Mouse (Mus musculus) small intestine, adult 2 months (tissue): ENCODE data around the gene Evc. TPM values are rescaled to one million over a fixed set of nuclear protein-coding genes. Genes with fewer than 3 reads are reported as not detected.

Experiments
- H3K27ac ChIP-seq: fragments of 200-500 bp; 2 replicates; pipeline ENCODE4 v1.5.1; 2012; ENCODE audit warnings: low read depth, low read length, control low read depth, inconsistent platforms; ENCODE audit not compliant: insufficient read depth
- H3K27me3 ChIP-seq: fragments of 200-500 bp; 2 replicates; pipeline ENCODE4 v1.6.1; 2012; ENCODE audit warnings: mild to moderate bottlenecking, moderate library complexity, low read length, inconsistent platforms; ENCODE audit not compliant: control insufficient read depth, insufficient read depth
- H3K36me3 ChIP-seq: fragments of 200-500 bp; 2 replicates; pipeline ENCODE4 v1.6.1; 2012; ENCODE audit warnings: mild to moderate bottlenecking, low read length, control low read depth, inconsistent platforms; ENCODE audit not compliant: control insufficient read depth, insufficient read depth
- H3K4me1 ChIP-seq: fragments of 200-500 bp; 2 replicates; pipeline ENCODE4 v1.6.1; 2012; ENCODE audit warnings: low read length, inconsistent platforms, mixed read lengths; ENCODE audit not compliant: control insufficient read depth, insufficient read depth, insufficient read length
- H3K4me3 ChIP-seq: fragments of 200-500 bp; 2 replicates; pipeline ENCODE4 v1.5.1; 2012; ENCODE audit warnings: low read depth, mild to moderate bottlenecking, control low read depth, inconsistent platforms, low read length, moderate library complexity
- CTCF ChIP-seq: fragments of 200-500 bp; IDR thresholded peaks from 2 replicates; pipeline ENCODE4 v1.5.1; 2012; ENCODE audit warnings: low read depth, mild to moderate bottlenecking, control low read depth, inconsistent platforms, low read length, moderate library complexity, mixed read lengths; ENCODE audit not compliant: insufficient replicate concordance, insufficient read length; ENCODE audit errors: extremely low read depth
- POLR2A ChIP-seq: fragments of 200-500 bp; IDR thresholded peaks from 2 replicates; pipeline ENCODE4 v1.6.1; 2012; ENCODE audit warnings: low read depth, mild to moderate bottlenecking, control low read depth, inconsistent platforms, low read length, moderate library complexity
- WGBS: fragments of 180-500 bp; shearing (Covaris S2); methylation state at CpG from one replicate; pipeline ENCODE4 v1.1.7; 2018; 5-methylcytosine and 5-hydroxymethylcytosine counted together
- polyA plus RNA-seq: library from polyadenylated mRNA; depleted of rRNA; stranded (reverse); fragments of >200 nt; gene quantifications from 2 replicates; pipeline ENCODE4 v1.2.3, GENCODE M21; 2012; rRNA removed

Evc gene
- 2.3 and 3.5 TPM in 2 replicates for polyA plus RNA-seq

DNA sequence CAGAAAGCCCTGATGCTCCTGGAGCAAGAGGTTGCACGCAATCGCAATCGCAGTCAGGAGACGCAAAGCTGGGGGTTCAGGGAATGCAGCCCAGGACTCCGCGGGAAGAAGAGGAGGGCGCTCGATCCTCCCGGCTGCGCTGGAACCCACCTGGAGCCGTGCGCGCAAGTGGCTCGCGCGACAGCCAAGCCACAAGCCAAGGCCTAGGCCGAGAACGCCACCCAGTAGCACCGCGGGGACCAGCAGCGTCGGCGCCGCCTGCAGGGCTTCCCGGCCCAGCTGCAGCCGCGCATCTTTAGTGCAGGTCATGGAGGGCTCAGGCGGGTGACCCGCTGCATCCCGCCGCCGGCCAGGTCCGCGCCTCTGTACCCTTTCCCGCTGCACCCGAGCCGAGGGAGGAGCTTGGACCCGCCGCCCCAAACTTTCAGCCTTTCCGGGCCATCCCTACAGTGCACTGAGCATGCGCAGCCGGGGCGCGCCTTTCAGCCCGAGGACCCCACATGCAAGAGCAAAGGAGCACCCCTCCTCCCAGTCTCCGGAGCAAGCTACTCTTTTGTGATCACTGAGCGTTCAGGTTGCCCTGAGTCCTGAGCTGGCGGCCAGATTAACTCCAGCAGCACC, at the start of gene Evc:
Gene Evc, minus strand, starts transcription at position 410 of the 621 bp plus-strand sequence.
- Histone ChIP-seq H3K27ac (no peak within 1 kb of the TSS), H3K36me3 (no peaks in the 10 kb centered on the region), H3K27me3 (no peaks in the 10 kb centered on the region), H3K4me3 (peak within 1 kb of the TSS; percentile 66), H3K4me1 (no peaks in the 10 kb centered on the region)
- no peak for TF ChIP-seq CTCF
- no peak for TF ChIP-seq POLR2A
- 3% methylated on average over 48 of the region's 48 CpGs for WGBS

DNA sequence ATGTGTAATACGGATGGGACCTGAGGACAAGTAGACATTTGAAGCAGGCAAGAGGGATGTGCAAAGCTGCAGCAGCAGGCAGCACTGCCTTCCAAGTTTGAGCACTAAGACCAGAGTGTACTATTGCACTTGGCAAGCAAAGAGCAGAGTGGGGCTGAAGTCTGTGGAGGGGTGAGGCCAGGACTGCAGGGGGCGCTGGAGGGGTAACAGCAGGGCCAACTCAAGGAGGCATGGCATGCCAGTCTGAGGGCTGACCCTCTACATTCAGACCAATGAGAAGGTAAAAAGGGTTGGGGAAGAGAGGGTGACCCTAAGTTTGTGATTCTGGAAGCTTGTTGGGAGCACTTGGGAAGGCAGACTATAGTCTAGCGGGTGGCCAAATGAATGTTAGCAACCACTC, 46.9 kb upstream of the Evc start:
- no peak overlapping the region for H3K27ac ChIP-seq
- H3K36me3 ChIP-seq = no peaks in the 10 kb centered on the region
- H3K4me3 ChIP-seq = no peak overlapping the region
- TF ChIP-seq CTCF (no peak), POLR2A (no peak)
- no peaks in the 10 kb centered on the region for H3K4me1 ChIP-seq
- no peaks in the 10 kb centered on the region for H3K27me3 ChIP-seq
- WGBS = 92% methylated on average over 3 of the region's 3 CpGs

DNA sequence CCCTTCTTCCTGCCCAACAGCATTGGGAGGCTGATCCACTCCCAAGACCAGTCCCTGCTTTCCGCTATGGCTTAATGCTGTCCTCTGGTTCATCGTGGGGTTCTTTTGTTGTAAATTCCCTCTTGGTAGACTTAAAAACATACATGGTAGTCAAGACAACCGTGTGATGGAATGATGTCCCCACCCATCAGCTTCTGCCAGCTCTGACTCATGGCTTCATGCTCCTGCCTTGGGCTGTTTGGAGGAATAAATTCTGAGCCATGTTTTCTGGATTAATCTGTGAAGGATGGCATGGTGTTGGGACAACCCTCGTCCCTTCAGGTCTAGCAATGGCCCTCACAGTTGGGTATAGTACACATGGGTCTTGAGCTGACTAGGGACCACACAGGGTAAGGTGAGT, 43.9 kb upstream of the Evc start:
- Histone ChIP-seq H3K27me3 (no peaks in the 10 kb centered on the region), H3K36me3 (no peaks in the 10 kb centered on the region), H3K4me1 (no peaks in the 10 kb centered on the region), H3K4me3 (no peak overlapping the region), H3K27ac (no peak overlapping the region)
- TF ChIP-seq POLR2A (no peak), CTCF (no peak)
- 73% methylated on average over 4 of the region's 4 CpGs for WGBS

DNA sequence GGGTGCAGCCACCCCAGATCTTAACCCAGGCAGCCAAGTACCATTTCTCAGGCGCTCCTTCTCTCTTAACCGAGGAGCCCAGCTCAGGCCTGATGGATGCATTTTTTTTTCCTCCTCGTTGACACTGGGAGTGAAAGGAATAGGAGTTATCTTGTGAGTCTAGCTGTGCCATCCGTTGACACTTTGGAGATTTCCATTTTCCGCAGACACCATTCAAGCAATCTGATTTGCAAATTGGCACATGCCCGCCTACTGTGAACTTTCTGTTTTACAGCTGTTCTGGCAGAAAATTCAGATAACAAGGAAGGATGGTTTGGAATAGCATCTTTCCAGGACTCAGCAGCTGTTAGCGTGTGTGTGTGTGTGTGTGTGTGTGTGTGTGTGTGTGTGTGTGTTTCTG, 40.7 kb upstream of the Evc start:
- 82% methylated on average over 7 of the region's 7 CpGs for WGBS
- Histone ChIP-seq H3K4me1 (no peaks in the 10 kb centered on the region), H3K36me3 (no peaks in the 10 kb centered on the region), H3K27me3 (no peaks in the 10 kb centered on the region), H3K4me3 (no peak overlapping the region), H3K27ac (no peak overlapping the region)
- TF ChIP-seq CTCF (no peak), POLR2A (no peak)

DNA sequence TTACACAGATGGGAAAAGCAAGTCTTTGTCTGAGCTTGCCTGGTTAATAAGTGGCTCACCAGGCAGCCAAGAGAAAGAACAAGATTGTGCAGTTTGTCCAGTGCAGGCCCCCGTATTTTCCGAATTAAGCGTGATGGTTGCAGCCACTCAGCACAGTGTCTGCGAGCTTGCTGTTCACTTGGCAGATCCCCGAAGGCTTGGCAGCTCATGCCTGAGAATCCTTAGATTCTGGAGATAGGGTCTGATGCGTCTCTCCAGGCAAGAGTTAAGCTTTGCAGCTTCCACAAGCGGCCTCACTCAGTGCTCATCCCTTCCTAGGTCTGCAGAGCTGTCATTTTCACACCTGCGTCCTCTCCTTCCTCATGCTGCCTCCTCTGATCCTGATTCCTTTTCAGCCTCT, 32.1 kb upstream of the Evc start:
- TF ChIP-seq POLR2A (no peak), CTCF (no peak)
- 85% methylated on average over 8 of the region's 8 CpGs for WGBS
- Histone ChIP-seq H3K4me3 (no peak overlapping the region), H3K27me3 (no peaks in the 10 kb centered on the region), H3K27ac (no peak overlapping the region), H3K36me3 (no peaks in the 10 kb centered on the region), H3K4me1 (no peaks in the 10 kb centered on the region)

DNA sequence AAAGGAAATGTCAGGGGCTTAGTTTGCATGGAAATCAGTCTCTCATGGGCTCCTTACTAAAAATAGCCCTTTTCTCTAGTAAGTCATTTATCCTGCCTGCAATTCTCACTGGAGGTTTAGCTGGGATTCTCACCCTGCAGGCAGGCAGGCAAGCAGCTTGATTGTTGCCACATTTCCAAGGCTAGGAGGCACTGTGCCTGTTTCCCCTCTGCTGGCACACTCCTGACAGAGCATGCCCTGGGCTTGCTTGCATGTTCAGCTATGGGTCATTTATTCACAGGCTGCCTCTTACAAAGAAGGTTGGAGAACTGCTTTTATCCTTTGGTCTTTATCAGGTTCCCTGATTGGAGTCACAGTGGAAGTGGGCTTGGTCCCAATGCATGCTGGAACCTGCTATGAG, 29.1 kb upstream of the Evc start:
- H3K27me3 ChIP-seq = no peaks in the 10 kb centered on the region
- no peak overlapping the region for H3K27ac ChIP-seq
- no peak for TF ChIP-seq CTCF
- no peaks in the 10 kb centered on the region for H3K36me3 ChIP-seq
- H3K4me3 ChIP-seq = no peak overlapping the region
- no peaks in the 10 kb centered on the region for H3K4me1 ChIP-seq

DNA sequence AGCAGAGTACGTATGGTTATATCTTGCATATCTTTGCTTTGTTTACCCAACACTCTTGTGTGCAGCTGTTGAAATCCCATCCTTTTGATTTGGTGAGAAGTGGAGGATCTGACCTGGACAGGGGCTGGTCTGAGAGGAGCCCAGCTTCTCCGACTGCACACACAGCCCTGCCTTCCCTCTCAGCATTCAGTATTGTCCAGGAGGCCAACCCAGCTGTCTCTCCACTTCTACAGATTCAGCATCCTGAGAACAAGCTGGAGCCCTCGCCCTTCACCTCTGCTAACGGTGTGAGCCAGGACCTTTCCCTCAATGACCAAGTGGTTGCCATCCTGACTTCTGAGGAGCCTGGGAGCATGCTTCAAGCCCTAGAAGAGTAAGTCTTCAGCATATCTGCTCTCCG, 26.6 kb upstream of the Evc start:
- WGBS = 69% methylated on average over 5 of the region's 5 CpGs
- no peak for TF ChIP-seq POLR2A
- no peak for TF ChIP-seq CTCF
- H3K4me1 ChIP-seq = no peaks in the 10 kb centered on the region
- H3K4me3 ChIP-seq = no peak overlapping the region
- no peaks in the 10 kb centered on the region for H3K27me3 ChIP-seq
- no peak overlapping the region for H3K27ac ChIP-seq
- H3K36me3 ChIP-seq = no peaks in the 10 kb centered on the region
